Comparison of ENCODE assay signal across 16 mouse cellular contexts in the genomic region with DNA sequence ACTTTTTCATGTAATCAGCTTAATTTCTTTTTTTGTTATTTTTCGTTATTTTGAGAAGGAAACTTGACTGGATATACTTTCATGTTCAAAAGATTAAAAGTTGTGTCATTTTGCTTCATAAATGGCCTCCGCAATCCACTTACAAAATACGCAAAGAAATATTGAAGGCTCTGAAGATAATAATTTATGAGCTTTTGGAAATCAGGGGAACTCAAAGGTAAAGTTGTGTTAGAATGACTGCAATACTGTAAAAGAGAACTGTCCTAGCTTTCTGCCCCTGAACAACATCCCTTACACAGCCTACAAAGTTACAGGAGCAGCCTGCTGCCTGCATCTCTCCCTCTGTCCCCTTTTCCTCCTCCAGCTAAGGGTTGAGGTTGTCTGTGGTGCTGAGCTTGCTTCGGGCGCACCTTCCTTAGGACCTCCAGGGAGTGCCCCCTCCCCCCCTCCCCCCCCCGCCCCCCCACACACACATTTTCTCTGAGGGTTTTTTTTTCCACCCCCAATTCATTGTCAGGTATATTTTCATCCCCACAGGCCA.
DNase-seq lines count a peak whose midpoint lies in the region; ATAC-seq and TF ChIP-seq lines count a peak whose summit lies in the region.
"Had no signal": no experiment of that assay in that cellular context is flagged by ENCODE, and none has a peak within 500 bp of the region (broad histone marks: within the 10 kb centered on the region; RNA-seq: fewer than 3 reads in every experiment).

No protein-coding gene starts in this region.

- TF ChIP-seq POLR2A in lung, adult 2 months (IDR thresholded peaks at IDR 0.05; ENCODE audit: borderline replicate concordance, extremely low read depth, low read depth, low read length): no peak

- DNase-seq in embryo, embryonic 10.5 days (ENCODE audit: low spot score): peak; percentile 38
- no peak for DNase-seq in embryo, embryonic 9.5 days (ENCODE audit: extremely low spot score)
- no peak for DNase-seq in lung, adult 2 months
- DNase-seq in hindbrain, postnatal 0 days (ENCODE audit: low spot score): no peak
- no peak for DNase-seq in heart, postnatal 36 days
- no peak for DNase-seq in natural killer cell, adult 2 months (ENCODE audit: low spot score in 2 of 2)
- DNase-seq: adrenal gland, adult 8-10 months; gastrocnemius, postnatal 25 days; kidney, adult 18-20 months; liver, embryonic 13.5 days; lung, postnatal 36 days; retina, postnatal 1 day had no signal

- no peak for ATAC-seq in lung, embryonic 16.5 days (ENCODE audit: low read depth)
- ATAC-seq in hindbrain, postnatal 0 days: no peak
- ATAC-seq in stomach, embryonic 16.5 days (ENCODE audit: insufficient read depth, low FRiP score): no peak

- H3K27me3 ChIP-seq in lung, embryonic 16.5 days (ENCODE audit: control insufficient read depth, insufficient read depth, low read depth, low read length): peaks cover 5% of the 10 kb centered on the region
- no peaks in the 10 kb centered on the region for H3K27me3 ChIP-seq in hindbrain, postnatal 0 days (ENCODE audit: insufficient read depth, low read length)
- H3K27me3 ChIP-seq in stomach, embryonic 16.5 days (ENCODE audit: control insufficient read depth, insufficient read depth, low read length): no peaks in the 10 kb centered on the region

- no peaks in the 10 kb centered on the region for H3K36me3 ChIP-seq in lung, embryonic 16.5 days (ENCODE audit: control insufficient read depth, insufficient read depth, low read length)
- H3K36me3 ChIP-seq in hindbrain, postnatal 0 days (ENCODE audit: insufficient read depth, low read length): no peaks in the 10 kb centered on the region
- no peaks in the 10 kb centered on the region; the same call in 1 of the 2 replicates for H3K36me3 ChIP-seq in stomach, embryonic 16.5 days (ENCODE audit: control insufficient read depth, insufficient read depth, low read length)
- H3K36me3 ChIP-seq: heart, embryonic 13.5 days; liver, embryonic 13.5 days; midbrain, embryonic 12.5 days had no signal

- no peaks in the 10 kb centered on the region for H3K9me3 ChIP-seq in lung, embryonic 16.5 days (ENCODE audit: control insufficient read depth, low read length)
- no peaks in the 10 kb centered on the region for H3K9me3 ChIP-seq in hindbrain, postnatal 0 days (ENCODE audit: low read length)
- no peaks in the 10 kb centered on the region for H3K9me3 ChIP-seq in stomach, embryonic 16.5 days (replicated peaks; ENCODE audit: control insufficient read depth, low read length)
- H3K9me3 ChIP-seq: heart, embryonic 13.5 days; liver, embryonic 13.5 days; midbrain, embryonic 12.5 days had no signal

- intact Hi-C loops in heart, postnatal 36 days (cut with DNase I): no loop called here

- H3K4me3 ChIP-seq in lung, embryonic 16.5 days (ENCODE audit: low read length): no peak overlapping the region
- no peak overlapping the region for H3K4me3 ChIP-seq in lung, adult 2 months (replicated peaks; ENCODE audit: extremely low read depth, low read depth, low read length)
- no peak overlapping the region for H3K4me3 ChIP-seq in hindbrain, postnatal 0 days (ENCODE audit: low read length)
- no peak overlapping the region for H3K4me3 ChIP-seq in stomach, embryonic 16.5 days (replicated peaks; ENCODE audit: low read length)
- H3K4me3 ChIP-seq: liver, embryonic 13.5 days; midbrain, embryonic 12.5 days had no signal

- no peak overlapping the region for H3K27ac ChIP-seq in lung, embryonic 16.5 days (ENCODE audit: low read length)
- peak overlapping the region; percentile 93 for H3K27ac ChIP-seq in hindbrain, postnatal 0 days
- H3K27ac ChIP-seq in stomach, embryonic 16.5 days (ENCODE audit: low read length): peak overlapping the region; percentile 98
- H3K27ac ChIP-seq: liver, embryonic 13.5 days; midbrain, embryonic 12.5 days had no signal

- 53% methylated on average over 5 of the region's 6 CpGs for WGBS in lung, embryonic 16.5 days
- 64% methylated on average over 6 of the region's 6 CpGs for WGBS in lung, adult 2 months
- WGBS in hindbrain, postnatal 0 days: 46% methylated on average over 5 of the region's 6 CpGs
- 47% methylated on average over 5 of the region's 6 CpGs for WGBS in stomach, embryonic 16.5 days

- H3K9ac ChIP-seq in lung, embryonic 16.5 days (ENCODE audit: low read length): no peak overlapping the region
- H3K9ac ChIP-seq in hindbrain, postnatal 0 days (replicated peaks; ENCODE audit: low read length): peak overlapping the region; percentile 79; the same call in 1 of the 2 replicates
- H3K9ac ChIP-seq in stomach, embryonic 16.5 days (ENCODE audit: low read length): peak overlapping the region; percentile 95
- H3K9ac ChIP-seq: liver, embryonic 13.5 days; midbrain, embryonic 12.5 days had no signal

- no peak for TF ChIP-seq CTCF in lung, adult 2 months (IDR thresholded peaks at IDR 0.05; ENCODE audit: insufficient read depth, low read length)
- TF ChIP-seq CTCF in hindbrain, postnatal 0 days (IDR thresholded peaks at IDR 0.05; ENCODE audit: low read depth): no peak

- peak overlapping the region; percentile 84; the same call in 1 of the 2 replicates for H3K4me2 ChIP-seq in lung, embryonic 16.5 days (ENCODE audit: low read depth, low read length)
- H3K4me2 ChIP-seq in hindbrain, postnatal 0 days (ENCODE audit: low read depth, low read length): peak overlapping the region; percentile 83
- peak overlapping the region; percentile 97 for H3K4me2 ChIP-seq in stomach, embryonic 16.5 days (ENCODE audit: low read depth, low read length)

- H3K4me1 ChIP-seq in lung, embryonic 16.5 days (replicated peaks; ENCODE audit: control insufficient read depth, insufficient read depth, low read length): peaks cover 6% of the 10 kb centered on the region
- H3K4me1 ChIP-seq in lung, adult 2 months (ENCODE audit: control insufficient read depth, insufficient read depth, low read length): no peaks in the 10 kb centered on the region
- H3K4me1 ChIP-seq in hindbrain, postnatal 0 days (ENCODE audit: insufficient read depth, low read length): no peaks in the 10 kb centered on the region
- H3K4me1 ChIP-seq in stomach, embryonic 16.5 days (ENCODE audit: control insufficient read depth, insufficient read depth, low read length): peaks cover 6% of the 10 kb centered on the region; the same call in 1 of the 2 replicates
